Mouse (Mus musculus) c-Kit-positive CD71-negative TER-119-negative erythroid progenitor cells, embryonic 14.5 days (primary cell): ENCODE data around the gene Pdgfa.
A peak's percentile ranks its signal among the peaks of the same experiment; 100 is the strongest.

ENCODE experiments used
- DNase-seq: peaks from one replicate; pipeline ENCODE4 v3.0.0-alpha.2; 2013; ENCODE audit warnings: low read depth

Pdgfa gene

DNA sequence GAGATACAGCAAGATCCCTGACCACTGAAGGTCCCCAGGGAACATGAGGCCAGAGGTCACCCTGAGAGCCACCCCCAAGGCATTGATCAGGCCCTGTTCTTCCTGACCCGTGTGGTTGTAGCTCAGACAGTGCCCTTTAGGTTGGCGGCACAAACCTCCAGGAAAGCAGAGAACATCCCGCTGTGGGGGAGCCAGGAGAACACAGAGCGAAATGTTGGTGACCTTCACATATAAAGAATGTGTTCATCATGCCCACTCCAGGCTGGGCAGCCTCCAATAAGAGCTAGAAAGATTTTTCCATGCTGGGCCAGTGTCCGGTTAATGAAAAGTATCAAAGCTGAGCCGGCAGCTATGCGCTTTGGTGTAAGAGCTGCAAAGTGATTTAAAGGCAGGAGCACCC, 43.2 kb downstream of the Pdgfa start:
- no peak for DNase-seq

DNA sequence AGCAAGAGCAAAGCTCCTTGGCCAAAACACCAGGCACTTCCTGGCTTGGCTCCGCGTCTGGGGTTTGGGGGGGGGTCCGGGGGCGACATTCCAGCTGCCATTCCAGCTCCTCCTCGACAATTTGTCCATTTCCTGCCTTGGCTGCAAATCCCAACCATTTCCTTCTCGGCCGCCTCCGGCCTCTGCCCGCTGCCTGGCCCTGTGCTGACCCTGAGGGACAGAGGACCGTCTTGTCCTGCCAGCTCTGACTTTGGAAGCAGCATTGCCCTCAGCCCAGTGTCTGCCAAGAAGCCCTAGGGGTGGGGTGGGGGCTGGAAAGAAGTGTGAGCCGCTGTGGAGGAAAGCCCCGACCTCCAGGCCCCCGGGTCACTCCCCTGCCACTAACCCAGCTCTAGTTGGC, 44.2 kb downstream of the Pdgfa start:
- no peak for DNase-seq

DNA sequence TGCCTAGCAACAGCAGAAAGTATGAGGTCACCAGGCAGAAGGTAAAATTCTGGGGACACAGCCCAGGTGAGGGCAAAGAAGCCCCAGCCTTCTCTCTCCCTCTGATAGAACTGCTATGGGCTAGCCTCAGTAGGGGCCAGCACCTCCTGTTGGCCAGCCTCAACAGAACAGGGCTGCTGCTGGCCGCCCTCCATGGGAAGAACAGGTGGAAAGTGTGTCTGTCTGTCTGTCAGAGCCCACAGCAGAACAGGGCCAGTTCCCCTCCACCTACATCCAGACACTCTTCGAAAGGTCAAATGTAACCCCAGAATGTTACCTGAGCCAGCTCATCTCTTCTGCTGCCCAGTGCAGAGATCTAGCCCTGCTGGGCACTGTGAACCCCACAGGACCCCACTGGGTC, 45.9 kb downstream of the Pdgfa start:
- no peak for DNase-seq

DNA sequence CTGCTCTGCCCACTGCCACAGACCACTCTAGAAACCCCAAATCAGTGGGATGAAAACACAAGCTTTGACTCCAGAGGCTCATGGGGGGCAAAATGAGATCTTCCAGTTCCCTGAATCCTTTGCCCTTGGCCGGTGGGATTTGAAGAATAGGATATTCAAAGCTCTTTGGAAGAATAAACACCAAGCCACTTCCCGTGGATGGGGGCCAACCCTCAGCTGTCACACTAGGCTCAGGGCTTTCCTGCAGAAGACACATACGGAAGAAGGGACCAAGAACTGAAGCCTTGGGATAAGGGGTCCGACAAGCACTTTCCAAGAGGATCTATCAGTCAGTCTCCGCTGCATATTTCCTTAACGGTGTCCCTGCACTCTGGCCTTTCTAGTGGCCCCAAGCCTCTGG, 48.0 kb downstream of the Pdgfa start:
- no peak for DNase-seq

DNA sequence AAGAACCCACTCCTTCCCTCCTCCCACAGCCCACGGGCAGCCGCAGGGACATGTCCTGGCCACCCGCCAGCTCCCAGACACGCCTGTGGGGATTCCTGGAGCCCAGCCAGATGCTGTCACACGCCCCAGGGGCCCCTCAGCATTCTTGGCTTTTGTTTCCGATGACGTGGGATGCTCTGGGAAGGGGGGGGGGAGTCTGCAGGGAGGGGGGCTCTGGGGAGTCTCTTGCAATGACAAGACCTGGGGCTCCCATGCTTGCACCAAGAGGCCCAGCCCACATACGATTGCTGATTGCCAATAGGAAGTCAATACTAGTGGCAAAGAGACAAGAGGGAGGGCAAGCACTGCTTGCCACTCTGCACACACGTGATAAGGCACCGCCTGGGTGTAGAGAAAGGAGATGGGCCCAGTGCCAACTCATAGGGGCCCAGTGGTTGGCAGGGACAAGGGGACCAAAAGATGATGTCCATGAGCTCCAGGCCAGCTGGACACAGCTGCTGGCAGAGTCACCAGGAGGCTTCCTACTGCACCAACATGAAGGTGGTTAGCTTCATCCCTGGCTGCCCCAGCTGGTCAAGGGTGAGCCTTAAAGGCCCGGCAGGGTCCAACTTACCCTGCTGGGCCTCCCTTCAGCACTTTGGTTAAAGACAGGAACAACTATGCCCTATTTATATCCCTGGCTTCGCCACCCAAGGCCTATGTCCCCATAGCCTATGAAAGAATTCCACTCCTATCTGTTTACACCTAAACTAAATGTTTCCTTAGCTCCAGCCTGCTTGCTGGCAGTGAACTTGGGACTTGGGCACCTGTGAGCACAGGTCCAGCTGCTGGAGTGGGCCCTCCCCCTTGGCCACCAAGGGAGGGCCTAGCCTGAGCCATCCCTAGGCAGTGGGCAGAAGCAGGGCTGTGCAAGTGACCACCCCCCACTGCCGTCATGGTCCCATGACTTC, 48.9 kb downstream of the Pdgfa start:
- no peak for DNase-seq

DNA sequence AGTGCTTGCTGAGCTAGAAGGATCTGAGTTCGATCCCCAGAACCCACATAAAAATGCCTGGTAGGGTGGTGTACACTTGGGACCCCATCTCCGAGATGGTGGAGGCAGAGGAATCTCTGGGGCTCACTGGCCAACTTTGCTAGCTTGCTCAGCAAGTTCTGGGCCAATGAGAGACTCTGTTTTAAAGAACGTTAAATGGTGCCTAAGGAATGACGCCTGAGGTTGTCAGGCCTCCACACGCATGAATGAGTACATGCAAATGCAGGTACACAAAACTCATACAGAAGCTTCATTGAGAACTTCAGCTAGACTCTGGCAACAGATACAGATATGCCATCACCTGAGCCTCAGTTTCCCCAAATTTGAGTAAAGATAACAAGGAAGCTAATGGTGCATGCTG, 49.7 kb downstream of the Pdgfa start:
- DNase-seq = no peak

DNA sequence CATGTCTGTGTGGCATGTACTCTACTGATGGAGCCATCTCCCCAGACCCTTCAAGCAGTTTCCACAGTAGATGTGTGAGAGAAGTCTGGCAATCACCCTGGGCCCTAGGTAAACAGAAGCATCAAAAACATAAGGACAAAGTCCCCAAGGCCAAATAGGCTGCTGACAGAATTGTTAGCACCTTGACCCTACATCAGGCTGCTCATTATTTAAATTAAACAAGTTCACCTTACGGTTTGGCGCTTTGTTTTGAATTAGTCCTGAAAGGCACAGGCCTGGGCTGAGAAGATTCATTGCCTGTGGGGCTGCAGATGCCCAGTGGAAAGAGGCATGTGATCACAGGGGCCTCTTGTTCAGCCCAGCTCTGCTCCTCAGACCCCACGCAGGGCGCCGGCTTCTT, 50.2 kb downstream of the Pdgfa start:
- no peak for DNase-seq

DNA sequence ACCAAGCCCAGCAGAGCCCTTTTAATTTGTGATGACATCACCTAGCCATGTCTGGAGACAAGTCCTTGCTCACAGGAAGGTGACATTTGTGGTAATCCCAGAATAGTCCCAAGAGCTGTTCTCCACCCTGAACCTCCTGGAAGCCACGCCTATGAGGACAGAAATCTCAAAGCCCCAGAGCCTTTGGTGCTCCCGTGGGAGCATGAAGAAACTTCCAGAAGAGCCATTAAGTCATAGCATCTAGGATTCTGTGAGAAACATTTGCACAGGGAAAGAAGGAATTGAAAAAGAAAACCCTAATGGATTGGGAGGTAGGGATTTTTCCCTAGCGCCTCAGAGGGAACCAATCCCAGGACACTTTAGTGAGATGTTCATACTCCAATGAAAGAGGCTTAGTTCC, 52.2 kb downstream of the Pdgfa start:
- DNase-seq = no peak

DNA sequence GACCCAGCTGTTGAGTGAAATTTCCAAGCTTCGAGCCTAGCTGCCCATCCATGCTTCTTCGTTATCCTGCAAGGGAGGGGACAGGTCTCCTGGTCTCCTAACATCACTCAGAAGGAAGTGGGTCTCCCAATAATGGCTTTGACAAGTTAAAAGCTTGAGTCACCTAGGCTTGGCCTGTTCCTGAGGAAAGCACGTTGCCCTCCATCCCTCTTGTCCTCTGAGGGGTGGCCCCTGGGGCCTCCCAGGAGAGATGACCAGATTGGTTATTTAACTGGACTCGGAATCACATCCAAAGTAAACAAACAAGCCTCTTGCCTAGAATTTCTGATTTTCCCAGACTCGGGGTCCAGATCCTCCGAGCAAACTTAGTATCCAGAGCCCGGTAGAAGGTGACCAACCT, 52.6 kb downstream of the Pdgfa start:
- DNase-seq = no peak

DNA sequence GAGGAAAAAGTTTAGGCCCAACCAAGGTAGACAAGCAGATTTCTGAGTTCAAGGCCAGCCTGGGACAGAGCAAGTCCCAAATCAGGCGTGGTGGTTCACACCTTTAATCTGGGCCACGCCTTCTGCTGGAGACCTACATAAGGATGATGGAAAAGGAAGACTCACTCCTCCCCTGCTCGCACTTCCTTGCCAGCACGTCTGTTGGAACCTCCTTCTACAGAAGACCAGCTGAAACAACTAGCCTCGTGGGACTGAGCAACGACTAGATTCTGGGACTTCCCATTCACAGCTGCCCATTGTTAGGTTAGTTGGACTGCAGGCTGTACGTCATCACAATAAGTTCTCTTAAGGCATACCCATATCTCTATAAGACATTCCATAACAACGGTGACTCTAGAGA, 55.3 kb downstream of the Pdgfa start:
- DNase-seq = no peak

DNA sequence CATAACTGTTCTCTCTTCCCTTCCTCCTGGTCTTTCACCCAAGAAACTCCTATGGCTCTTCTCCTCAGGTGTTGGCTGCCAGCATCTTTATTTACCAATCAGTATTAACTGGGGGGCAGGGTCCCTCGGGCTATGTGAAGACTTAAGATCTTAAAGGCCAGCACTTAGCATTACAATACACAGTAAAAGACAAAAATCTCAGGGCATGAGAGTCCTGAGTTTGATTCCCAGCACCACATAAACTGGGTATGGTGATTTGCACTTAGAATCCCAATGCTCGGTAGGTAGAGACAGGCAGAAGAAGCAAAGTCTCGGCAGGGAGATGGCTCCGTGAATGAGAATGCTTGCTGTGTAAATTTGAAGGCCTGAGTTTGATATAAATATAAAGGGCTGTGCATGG, 56.6 kb downstream of the Pdgfa start:
- no peak for DNase-seq

DNA sequence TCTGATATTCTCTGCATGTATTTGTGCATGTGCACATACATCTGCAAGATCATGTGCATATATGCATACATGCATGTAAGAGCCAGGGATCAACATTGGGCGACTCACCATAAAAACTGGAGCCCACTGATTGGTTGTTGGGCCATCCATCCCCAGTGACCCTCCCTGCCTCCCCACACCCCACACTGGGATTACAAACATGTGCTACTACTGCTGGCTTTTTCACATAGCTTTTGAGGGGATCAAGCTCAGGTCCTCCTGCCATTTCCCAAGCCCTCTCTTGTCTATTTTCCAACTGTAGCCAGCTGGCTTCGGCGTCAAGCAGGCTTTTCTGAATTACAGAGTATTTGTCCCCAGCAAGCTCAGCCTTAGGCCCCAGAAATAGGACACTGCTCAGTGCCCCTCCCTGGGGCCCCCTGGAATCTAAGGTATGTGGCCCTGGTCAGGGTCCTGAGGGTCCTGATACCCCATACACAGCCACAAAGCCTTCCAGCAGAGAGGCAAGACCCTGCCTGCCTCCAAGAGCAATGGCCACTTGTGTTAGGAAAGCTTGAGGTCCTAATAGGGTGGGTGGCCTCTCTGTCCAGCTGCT, 58.5 kb downstream of the Pdgfa start:
- no peak for DNase-seq

DNA sequence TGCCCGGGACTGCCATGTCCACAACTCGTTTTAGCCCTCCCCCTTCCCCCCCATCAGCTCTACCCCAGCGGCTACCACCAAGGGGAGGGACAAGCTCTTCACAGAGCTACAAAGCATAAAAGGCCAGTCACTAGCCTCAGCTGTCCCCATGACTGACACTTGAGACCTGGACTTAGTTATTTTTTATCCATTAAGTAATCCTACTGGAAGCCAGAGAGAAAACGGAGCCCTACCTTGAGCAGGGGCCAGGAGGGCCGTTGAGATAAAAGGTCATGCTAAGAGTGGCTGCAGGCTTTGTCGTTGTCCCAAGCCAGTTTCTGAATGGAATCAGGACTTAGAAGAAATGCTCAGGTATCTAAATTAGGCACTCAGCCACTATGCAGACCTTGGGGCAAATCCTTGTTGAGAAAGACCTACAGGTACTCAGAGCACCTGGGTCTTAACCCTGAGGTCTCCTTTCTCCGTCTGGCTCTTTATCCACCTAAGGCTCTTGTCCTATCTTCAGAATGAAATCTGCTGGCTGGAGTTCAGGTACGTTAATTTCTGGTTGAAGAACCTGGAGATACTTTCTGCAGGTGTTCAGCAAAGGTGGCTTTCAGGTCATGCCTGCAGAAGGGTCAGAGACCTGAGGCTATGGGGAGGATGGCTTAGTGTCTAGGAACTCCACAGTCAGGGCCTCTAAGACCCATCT, 60.6 kb downstream of the Pdgfa start:
- no peak for DNase-seq

DNA sequence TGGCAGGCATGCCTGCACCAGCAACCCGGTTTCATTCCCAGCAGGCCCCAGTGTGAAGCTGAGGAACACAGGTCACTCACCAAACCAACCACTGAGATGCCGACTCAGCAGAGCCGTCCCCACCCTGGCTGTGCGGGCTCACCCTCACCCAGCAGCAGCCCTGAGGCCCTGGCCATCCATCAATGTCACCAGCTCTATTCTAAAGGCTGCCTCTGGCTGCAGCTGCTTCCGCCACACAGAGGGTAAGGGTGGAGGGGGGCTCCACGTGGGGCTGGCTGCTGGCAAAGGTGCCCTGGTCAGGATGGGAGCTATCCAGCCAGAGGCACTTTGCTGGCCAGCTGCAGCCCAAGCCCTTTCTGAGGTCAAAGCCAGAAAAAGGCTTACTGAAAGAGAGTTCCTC, 62.6 kb downstream of the Pdgfa start:
- peak; percentile 22 for DNase-seq

DNA sequence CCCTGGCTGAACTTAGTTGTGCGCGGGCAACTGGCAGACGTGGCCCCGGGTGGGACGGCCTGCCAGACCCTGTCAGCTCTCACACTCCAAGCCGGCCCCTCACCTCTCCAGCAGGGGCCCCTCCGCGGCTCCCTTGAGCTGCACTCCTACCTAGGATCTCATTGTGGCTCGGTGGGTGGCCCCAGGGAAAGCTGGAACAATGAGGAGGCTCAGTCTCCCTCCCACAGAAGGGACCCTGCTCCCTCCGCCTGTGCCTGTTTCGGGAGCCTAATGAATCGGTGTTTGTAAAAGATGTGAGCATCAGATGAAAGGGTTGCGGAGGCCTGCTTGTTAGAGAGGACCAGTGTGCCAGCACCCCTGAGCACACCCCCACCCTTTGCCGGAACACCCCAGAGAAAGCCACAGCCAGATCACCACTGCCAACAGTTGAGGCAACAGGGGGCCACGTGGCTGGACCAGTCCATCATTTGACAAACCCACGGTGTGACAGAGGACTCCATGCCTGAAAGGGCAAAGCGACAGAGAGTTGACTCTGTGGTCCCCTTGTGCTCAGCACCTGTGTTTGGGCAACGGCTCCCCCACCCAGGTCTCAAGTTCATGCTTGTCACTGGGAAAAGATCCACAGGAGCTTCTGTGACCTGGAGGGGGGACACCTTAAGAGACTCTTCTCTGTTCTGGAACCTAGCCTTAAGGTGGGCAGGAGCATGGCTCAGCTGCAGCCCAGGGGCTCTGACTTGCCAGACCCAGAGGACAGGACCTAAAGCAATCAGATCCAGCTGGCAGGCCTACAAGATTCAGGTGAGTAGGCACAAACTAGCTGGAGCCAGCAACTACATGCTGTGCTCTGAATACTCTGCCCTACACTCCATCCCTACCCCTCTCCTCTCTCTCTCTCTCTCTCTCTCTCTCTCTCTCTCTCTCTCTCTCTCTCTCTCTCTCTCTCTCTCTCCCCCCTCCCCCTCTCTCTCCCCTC, 64.4 kb downstream of the Pdgfa start:
- no peak for DNase-seq

DNA sequence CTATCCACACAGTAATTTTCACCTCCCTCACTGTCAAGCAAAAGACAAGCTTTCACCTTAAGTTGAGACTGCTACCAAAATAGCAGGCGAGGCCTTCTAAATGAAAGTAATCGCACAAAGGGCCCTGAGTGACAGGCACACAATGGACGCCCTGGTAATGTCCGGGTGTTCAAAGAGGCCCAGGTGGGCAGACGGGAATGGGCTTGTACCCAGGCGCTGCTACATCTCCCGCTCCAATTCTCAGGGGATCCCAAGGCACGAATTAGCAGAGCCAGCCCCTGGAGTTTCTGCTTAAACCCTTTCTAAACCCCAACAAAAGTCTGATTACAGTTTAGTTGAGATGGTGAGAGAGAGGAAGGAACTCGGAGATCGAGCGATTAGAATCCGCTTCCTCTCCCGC, 65.3 kb downstream of the Pdgfa start:
- DNase-seq = no peak

DNA sequence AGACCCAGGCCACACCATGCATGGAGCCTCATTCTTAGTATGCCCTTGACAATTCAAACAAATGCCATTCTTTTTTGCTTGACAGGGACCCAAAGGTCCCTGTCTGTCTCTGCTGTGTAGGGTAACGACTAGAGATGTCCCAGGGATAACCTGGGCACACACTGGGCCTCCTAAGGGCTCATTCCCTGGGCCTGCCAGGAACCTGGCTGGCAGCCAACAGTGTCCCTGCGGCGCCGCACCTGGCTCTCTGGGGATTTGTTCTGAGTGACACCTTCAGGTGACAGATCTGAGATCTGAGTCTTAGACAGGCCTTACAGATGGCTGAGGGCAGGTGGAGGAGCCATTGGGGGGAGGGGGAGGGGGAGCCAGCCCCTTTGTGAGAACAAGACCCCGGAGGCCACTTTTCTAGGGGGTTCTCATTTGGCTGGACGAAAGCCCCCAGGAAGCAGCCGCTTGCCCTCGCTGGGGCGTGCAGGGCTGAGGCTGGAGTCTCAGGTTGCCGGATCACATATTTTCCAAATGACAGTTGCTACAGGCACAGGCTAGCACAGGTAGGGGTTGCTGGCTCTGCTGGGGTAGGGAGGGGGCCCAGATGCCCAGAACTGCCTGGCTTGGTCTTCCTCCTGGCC, 67.2 kb downstream of the Pdgfa start:
- no peak for DNase-seq
